Mouse (Mus musculus) Muller cell, postnatal 12 days (primary cell): ENCODE results near the gene Gm17079.
"Not testable (repeated sequence)": the region's sequence is repeated elsewhere in the genome, so short reads cannot be mapped to it uniquely, and the experiment has no call there.

ENCODE experiments used
- DNase-seq: peaks from one replicate; pipeline ENCODE4 v3.0.0-alpha.2; 2015; ENCODE audit errors: inconsistent ontology term

Gene Gm17079

DNA sequence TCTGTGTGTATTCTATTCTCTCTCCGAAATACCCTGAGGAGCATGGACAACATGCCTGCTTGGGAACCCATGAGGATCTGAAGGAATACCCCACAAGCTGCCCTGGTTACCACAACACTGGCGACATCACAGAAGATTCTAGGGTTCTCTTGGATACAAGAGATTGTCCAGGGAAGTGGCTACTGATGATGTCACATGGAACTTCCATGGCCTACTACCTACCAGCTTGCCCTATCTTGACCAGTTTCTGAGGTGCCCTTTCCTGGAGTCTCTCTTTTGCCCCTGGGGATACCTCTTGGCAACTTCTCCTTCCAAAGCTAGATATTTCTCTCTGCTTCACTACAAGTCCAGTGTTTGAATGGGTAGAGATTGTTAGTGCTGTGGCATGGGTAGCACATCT, at the start of gene Gm17079:
TSS of gene Gm17079 (minus strand) at position 101 of the 400 bp plus-strand sequence.
- DNase-seq, result not testable (repeated sequence)

DNA sequence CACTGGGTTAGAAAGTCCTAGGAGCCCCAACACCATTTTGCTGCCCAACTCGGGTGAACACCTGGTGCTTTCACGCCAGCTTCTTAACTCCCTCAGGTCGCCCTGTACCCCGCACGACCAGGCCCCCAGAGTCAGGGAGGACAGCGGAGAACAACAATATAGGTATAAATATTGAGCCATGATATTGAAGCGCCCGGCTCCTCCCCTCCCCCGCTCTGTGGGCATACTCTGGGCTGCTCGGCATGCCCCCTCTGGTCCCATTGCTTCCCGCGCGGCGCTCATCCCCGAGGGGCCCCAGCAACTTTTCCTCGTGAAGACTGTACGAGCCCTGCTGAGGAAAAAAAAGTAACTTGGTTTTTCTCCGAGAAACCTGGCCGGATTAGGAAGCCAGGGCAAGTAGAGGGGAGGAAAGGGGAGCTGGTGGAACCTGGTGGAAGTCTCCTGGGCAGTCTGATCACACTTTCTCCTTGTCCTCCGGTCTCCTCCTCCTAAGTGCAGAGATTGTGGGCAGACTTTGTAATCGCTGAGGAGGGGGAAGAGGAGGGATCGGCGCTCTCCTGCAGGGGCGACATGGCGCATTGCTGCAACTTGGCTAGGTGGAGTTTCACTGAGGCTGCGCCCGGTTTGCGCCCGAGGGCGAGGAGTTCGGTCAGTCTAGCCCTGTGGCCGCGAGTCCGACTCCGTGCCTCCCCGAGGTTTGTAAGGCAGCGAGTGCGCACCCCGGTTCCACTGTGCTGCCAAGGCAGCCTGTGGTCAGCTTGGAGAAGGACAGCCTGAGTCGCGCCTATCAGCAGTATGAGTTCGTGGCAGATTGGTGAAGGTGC, 45.3 kb upstream of the Gm17079 start:
- DNase-seq, result no peak

DNA sequence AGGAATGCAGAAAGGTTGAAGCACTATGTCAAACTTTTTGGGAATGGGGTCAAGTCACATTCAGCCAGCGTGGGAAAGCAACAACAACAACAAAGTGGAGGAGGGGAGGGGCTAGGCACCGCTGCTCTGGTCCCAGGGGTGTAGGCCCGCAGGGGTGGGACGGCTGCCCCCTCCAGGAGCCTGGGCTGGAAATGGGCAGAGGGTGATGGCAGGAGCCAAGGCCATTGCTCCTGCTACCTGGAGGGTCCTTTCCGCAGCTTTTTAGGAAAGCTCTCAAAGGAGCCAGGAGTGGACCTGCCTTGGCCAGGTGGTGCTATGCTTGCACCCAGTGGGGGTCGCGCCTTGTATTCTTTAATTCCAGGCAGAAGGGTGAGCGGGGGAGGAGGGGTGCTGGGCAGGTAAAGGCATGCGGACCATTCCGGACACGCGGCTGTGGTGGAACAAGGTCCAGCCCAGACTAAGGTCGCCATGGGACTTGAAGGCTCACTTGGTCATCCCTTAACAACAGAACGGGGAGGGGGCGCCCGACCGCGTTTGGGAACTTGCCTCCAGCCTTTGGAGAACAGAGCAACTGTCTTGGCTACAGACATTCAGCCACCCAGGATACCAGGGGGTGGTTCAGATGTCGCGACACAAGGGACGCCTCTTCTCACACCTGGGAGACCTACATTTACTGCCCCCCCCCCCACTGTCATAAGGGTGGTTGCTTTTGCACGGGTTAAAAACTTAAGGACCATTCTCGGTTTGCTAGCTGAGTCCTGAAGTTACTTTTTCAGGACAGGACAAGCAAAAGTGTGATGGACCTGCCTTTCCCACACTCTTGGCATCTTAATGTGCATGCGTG, 44.1 kb upstream of the Gm17079 start:
- no peak for DNase-seq

DNA sequence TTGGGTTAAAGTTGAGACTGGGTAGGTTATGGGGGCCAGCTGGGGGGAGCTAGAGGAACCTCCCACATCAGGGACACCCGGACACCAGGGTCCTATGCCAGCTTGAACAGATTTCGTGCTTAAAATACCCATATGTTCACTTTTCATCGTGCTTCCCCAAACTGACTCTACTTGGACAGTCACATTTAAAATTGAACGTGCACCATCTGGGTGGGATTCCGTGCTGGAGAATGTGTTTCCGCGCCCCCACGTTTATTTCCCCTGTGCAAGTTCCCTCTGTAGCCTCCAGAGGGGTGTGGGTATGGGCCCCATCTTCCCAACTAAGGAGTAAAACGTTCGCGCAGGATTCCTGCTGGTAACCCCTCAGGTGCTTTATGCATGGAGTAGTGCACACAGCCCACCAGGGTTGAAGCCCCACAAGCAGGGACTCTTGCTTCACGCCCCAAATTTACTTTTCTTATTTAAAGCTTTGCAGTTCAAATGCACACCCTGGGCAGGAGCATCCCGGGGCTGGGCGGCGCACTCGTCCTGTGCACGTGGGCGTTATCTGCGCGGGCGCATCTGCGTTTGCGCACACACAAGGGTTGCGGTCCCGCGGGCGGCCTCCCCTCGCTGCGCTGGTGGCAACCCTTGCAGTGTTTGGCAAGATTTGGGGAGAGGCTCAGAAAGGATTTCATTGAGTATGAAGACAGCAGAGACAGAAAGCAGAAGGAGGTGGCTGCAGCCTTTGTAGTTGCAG, 43.3 kb upstream of the Gm17079 start:
- DNase-seq, result no peak

DNA sequence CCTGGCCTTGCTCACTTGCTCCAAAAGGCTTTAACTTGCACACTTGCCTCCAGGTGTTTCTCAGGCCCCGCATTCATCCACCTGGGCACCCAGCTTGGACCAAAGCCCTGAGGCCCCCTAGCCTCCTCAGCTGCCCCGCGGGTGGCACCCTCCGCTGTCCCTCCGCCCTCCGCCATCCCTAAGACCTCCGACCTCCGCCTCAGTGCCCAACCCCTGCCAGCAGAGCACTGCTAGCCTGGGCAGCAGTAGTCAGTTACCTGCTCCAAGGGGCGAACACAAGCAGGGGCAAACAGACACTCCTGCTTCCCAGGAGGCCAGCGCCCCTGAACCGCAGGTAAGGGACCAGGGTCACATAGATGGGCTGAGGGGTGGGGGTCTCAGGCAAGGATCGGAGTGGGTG, 42.7 kb upstream of the Gm17079 start:
- no peak for DNase-seq

DNA sequence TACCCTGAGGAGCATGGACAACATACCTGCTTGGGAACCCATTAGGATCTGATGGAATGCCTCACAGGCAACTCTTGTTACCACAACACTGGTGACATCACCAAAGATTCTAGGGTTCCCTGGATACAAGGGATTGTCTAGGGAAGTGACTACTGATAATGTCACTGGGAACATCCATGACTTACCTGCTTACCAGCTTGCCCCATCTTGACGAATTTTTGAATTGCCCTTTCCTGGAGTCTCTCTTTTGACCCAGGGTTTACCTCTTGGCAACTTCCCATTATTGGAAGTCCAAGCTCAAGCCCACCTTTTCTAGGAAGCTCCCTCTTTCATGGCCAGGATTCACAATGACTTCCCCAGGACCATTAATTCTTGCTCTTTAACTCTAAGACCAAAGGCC, 21.8 kb upstream of the Gm17079 start, which contains the start of gene Gm5800:
TSS of gene Gm5800 (minus strand) at position 101 of the 400 bp plus-strand sequence.
- no peak for DNase-seq

DNA sequence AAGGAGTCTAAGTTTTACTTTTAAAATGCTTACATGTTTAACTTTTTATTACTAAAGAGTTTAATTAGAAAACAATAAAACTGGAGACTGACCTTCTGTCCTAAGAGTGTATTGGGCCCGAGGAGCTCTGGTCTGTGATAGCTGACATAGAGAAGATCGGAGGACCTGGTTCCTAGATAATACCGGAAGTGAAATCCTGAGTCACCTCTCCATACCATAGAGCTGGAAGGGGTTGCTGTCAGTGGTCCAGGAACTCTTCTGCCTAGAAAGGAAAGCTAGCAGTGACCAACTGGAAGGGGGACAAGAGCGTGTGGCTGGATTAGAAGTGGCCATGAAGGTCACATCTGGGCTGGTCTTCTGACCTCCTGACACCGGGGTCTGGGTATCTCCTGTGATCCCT, 18.0 kb downstream of the Gm17079 start:
- DNase-seq, result no peak
